Mouse (Mus musculus): Measurements from ENCODE around the gene Hsf5.

GRCm38 (mm10) chr11:87665658-87666057 lies 48.7 kb downstream of the Hsf5 start:
- TF ChIP-seq CTCF (IDR thresholded peaks at IDR 0.05; ENCODE audit: low read depth) (no peak), EP300 (IDR thresholded peaks at IDR 0.05; ENCODE audit: low read depth) (no peak)

All from liver, embryonic 14.5 days (tissue).